Mouse (Mus musculus): ENCODE results near the gene Dtl. TPM values are rescaled to one million over a fixed set of nuclear protein-coding genes. Genes with fewer than 3 reads are reported as not detected.

Gene Dtl
- polyA plus RNA-seq, 1 experiment from 2014 or later: 39.9 TPM

DNA sequence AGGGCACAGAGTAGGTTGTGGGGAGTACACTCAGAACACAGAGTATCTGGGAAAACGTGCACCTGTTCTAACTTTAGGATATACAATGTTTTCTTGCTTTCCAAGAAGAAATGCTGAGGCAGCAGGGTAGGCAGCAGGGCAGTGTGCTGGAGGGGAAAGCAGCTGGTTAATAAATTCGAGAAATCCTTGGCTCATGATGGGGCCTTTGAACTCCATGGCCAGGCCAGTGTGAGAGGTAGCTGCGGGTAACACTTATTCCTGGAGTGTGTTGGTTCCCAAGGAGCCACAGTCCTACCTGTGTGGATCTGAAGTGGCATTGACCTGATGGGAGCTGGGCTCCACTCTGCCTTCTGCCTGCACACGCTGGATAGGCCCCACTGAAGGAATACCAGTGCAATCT is 63.0 kb downstream of the Dtl start:
- Histone ChIP-seq H3K4me1 (ENCODE audit: control insufficient read depth, insufficient read depth, low read length) (no peaks in the 10 kb centered on the region), H3K9ac (ENCODE audit: low read depth, low read length) (no peak overlapping the region), H3K4me3 (ENCODE audit: low read depth, low read length) (no peak overlapping the region), H3K9me3 (replicated peaks; ENCODE audit: control insufficient read depth, low read length) (no peaks in the 10 kb centered on the region), H3K36me3 (ENCODE audit: control insufficient read depth, insufficient read depth, low read length) (no peaks in the 10 kb centered on the region), H3K4me2 (no peak overlapping the region), H3K27ac (ENCODE audit: low read depth, low read length) (no peak overlapping the region), H3K27me3 (ENCODE audit: control insufficient read depth, insufficient read depth, low read length) (no peaks in the 10 kb centered on the region)
- 71% methylated on average over 4 of the region's 4 CpGs for WGBS (ENCODE audit: insufficient replicate concordance)
- no peak for ATAC-seq (replicated peaks; ENCODE audit: insufficient number of reproducible peaks, low FRiP score, low TSS enrichment)

- H3K27ac ChIP-seq (ENCODE audit: low read depth, low read length): no peak overlapping the region
- WGBS (ENCODE audit: insufficient replicate concordance): 84% methylated on average over 8 of the region's 8 CpGs
- no peaks in the 10 kb centered on the region for H3K9me3 ChIP-seq (replicated peaks; ENCODE audit: control insufficient read depth, low read length)
- H3K4me2 ChIP-seq: no peak overlapping the region
- H3K4me1 ChIP-seq (ENCODE audit: control insufficient read depth, insufficient read depth, low read length): peaks cover 2% of the 10 kb centered on the region; the same call in 1 of the 2 replicates
- H3K9ac ChIP-seq (ENCODE audit: low read depth, low read length): no peak overlapping the region
- no peak for ATAC-seq (replicated peaks; ENCODE audit: insufficient number of reproducible peaks, low FRiP score, low TSS enrichment)
- H3K27me3 ChIP-seq (ENCODE audit: control insufficient read depth, insufficient read depth, low read length): no peaks in the 10 kb centered on the region
- H3K36me3 ChIP-seq (ENCODE audit: control insufficient read depth, insufficient read depth, low read length): no peaks in the 10 kb centered on the region
- H3K4me3 ChIP-seq (ENCODE audit: low read depth, low read length): no peak overlapping the region
Observed at GRCm38 (mm10) chr1:191511503-191511902, 63.8 kb downstream of the Dtl start.

DNA sequence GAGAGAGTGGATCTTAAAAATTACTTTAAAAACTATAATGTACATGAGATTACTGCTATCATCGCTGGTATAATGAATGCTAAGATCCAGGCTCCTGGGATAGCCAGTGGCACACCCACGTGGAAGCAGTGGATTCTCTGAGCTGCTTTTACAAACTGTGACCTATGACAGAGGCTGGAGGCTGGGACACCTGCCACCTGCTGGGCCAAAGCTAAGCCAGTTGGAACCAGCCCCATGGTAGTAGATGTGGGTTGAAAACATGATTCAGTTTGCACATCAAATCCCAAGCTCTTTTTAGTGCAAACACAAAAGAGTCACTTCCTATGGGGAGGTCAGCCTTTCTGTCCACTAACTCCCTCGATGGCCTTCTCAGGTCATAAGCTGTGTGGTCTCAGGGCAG is 65.5 kb downstream of the Dtl start:
- Histone ChIP-seq H3K27me3 (ENCODE audit: control insufficient read depth, insufficient read depth, low read length) (no peaks in the 10 kb centered on the region), H3K9me3 (replicated peaks; ENCODE audit: control insufficient read depth, low read length) (no peaks in the 10 kb centered on the region), H3K9ac (ENCODE audit: low read depth, low read length) (no peak overlapping the region), H3K4me2 (no peak overlapping the region), H3K4me1 (ENCODE audit: control insufficient read depth, insufficient read depth, low read length) (peaks cover 2% of the 10 kb centered on the region; the same call in 1 of the 2 replicates), H3K27ac (ENCODE audit: low read depth, low read length) (no peak overlapping the region), H3K4me3 (ENCODE audit: low read depth, low read length) (no peak overlapping the region), H3K36me3 (ENCODE audit: control insufficient read depth, insufficient read depth, low read length) (no peaks in the 10 kb centered on the region)
- WGBS (ENCODE audit: insufficient replicate concordance): 70% methylated on average over 3 of the region's 3 CpGs
- no peak for ATAC-seq (replicated peaks; ENCODE audit: insufficient number of reproducible peaks, low FRiP score, low TSS enrichment)

GRCm38 (mm10) chr1:191509131-191509530 is 66.2 kb downstream of the Dtl start:
- Histone ChIP-seq H3K36me3 (ENCODE audit: control insufficient read depth, insufficient read depth, low read length) (no peaks in the 10 kb centered on the region), H3K4me1 (ENCODE audit: control insufficient read depth, insufficient read depth, low read length) (peaks cover 2% of the 10 kb centered on the region; the same call in 1 of the 2 replicates), H3K9ac (ENCODE audit: low read depth, low read length) (no peak overlapping the region), H3K9me3 (replicated peaks; ENCODE audit: control insufficient read depth, low read length) (no peaks in the 10 kb centered on the region), H3K4me2 (no peak overlapping the region), H3K27ac (ENCODE audit: low read depth, low read length) (no peak overlapping the region), H3K27me3 (ENCODE audit: control insufficient read depth, insufficient read depth, low read length) (no peaks in the 10 kb centered on the region), H3K4me3 (ENCODE audit: low read depth, low read length) (no peak overlapping the region)
- no peak for ATAC-seq (replicated peaks; ENCODE audit: insufficient number of reproducible peaks, low FRiP score, low TSS enrichment)
- 66% methylated on average over 6 of the region's 6 CpGs for WGBS (ENCODE audit: insufficient replicate concordance)

DNA sequence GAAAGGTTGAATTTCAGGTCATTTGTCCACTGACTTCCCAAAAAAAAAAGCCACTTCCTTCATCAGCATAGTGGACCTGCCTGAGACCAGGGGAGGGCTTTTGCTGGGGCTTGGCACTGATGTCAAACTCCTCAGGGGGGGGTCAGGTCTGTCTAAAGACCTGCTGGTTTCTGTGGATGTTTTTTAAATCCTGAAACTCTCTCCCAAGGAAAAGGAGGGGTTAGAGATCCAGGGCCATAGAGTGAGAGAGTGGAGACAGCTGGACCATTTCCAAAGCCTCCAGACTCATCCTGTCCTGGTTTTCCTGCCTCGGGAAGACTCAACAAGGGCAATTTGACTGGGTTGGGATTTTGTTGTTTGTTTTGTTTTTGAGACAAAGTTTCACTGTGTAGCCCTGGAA is 68.6 kb downstream of the Dtl start:
- Histone ChIP-seq H3K4me3 (ENCODE audit: low read depth, low read length) (no peak overlapping the region), H3K9ac (ENCODE audit: low read depth, low read length) (no peak overlapping the region), H3K36me3 (ENCODE audit: control insufficient read depth, insufficient read depth, low read length) (no peaks in the 10 kb centered on the region), H3K4me1 (ENCODE audit: control insufficient read depth, insufficient read depth, low read length) (peaks cover 2% of the 10 kb centered on the region; the same call in 1 of the 2 replicates), H3K9me3 (replicated peaks; ENCODE audit: control insufficient read depth, low read length) (no peaks in the 10 kb centered on the region), H3K27ac (ENCODE audit: low read depth, low read length) (no peak overlapping the region), H3K4me2 (no peak overlapping the region), H3K27me3 (ENCODE audit: control insufficient read depth, insufficient read depth, low read length) (no peaks in the 10 kb centered on the region)
- ATAC-seq (replicated peaks; ENCODE audit: insufficient number of reproducible peaks, low FRiP score, low TSS enrichment): no peak
- WGBS (ENCODE audit: insufficient replicate concordance): 42% methylated on average over 1 of the region's 1 CpGs

DNA sequence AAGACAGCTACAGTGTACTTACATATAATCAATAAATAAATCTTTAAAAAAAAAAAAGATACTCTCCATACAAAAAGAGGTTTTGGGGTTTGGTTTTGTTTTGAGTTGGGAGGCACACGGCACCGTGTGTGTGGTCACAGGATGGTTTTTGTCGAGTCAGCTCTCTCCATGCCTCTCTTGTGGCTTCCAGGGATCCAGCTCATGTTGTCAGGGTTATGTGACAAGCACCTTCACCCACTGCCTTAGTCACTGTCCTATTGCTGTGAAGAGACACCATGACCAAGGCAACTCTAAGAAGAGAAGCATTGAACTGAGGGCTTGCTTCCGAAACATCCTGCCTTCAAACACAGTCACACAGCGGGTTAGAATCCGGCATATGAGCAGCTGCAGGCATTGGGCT is 75.7 kb downstream of the Dtl start:
- no peak overlapping the region for H3K9ac ChIP-seq (ENCODE audit: low read depth, low read length)
- no peaks in the 10 kb centered on the region for H3K9me3 ChIP-seq (replicated peaks; ENCODE audit: control insufficient read depth, low read length)
- H3K27ac ChIP-seq (ENCODE audit: low read depth, low read length): no peak overlapping the region
- WGBS (ENCODE audit: insufficient replicate concordance): 91% methylated on average over 6 of the region's 6 CpGs
- no peak overlapping the region for H3K4me2 ChIP-seq
- no peak for ATAC-seq (replicated peaks; ENCODE audit: insufficient number of reproducible peaks, low FRiP score, low TSS enrichment)
- H3K36me3 ChIP-seq (ENCODE audit: control insufficient read depth, insufficient read depth, low read length): no peaks in the 10 kb centered on the region
- H3K4me1 ChIP-seq (ENCODE audit: control insufficient read depth, insufficient read depth, low read length): peaks cover 9% of the 10 kb centered on the region; the same call in 1 of the 2 replicates
- no peak overlapping the region for H3K4me3 ChIP-seq (ENCODE audit: low read depth, low read length)
- H3K27me3 ChIP-seq (ENCODE audit: control insufficient read depth, insufficient read depth, low read length): no peaks in the 10 kb centered on the region

- no peak overlapping the region for H3K9ac ChIP-seq (ENCODE audit: low read depth, low read length)
- 75% methylated on average over 14 of the region's 14 CpGs for WGBS (ENCODE audit: insufficient replicate concordance)
- no peaks in the 10 kb centered on the region for H3K36me3 ChIP-seq (ENCODE audit: control insufficient read depth, insufficient read depth, low read length)
- H3K27ac ChIP-seq (ENCODE audit: low read depth, low read length): no peak overlapping the region
- H3K4me2 ChIP-seq: no peak overlapping the region
- no peak for ATAC-seq (replicated peaks; ENCODE audit: insufficient number of reproducible peaks, low FRiP score, low TSS enrichment)
- peaks cover 16% of the 10 kb centered on the region; the same call in 1 of the 2 replicates for H3K4me1 ChIP-seq (ENCODE audit: control insufficient read depth, insufficient read depth, low read length)
- H3K4me3 ChIP-seq (ENCODE audit: low read depth, low read length): no peak overlapping the region
- no peaks in the 10 kb centered on the region for H3K27me3 ChIP-seq (ENCODE audit: control insufficient read depth, insufficient read depth, low read length)
- no peaks in the 10 kb centered on the region for H3K9me3 ChIP-seq (replicated peaks; ENCODE audit: control insufficient read depth, low read length)
Observed at GRCm38 (mm10) chr1:191498271-191498955, 76.9 kb downstream of the Dtl start.

DNA sequence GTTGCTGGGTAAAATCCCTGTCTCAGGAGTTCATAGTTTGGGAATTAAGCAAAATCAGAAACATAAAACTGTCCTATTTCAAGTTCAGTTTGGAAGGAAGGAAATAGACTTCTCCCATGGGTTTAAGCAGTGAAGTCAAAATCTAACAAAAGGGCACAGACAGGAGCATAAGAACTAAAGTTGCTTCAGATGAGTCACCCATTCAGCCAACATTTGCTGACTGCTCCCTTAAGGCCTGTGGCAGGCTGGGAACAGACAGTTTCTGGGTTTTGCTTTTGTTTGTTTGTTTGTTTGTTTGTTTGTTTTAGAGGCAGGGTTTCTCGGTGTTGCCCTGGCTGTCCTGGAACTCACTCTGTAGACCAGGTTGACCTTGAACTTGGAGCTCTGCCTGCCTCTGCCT is 78.7 kb downstream of the Dtl start:
- 92% methylated on average over 1 of the region's 1 CpGs for WGBS (ENCODE audit: insufficient replicate concordance)
- Histone ChIP-seq H3K4me3 (ENCODE audit: low read depth, low read length) (no peak overlapping the region), H3K4me1 (ENCODE audit: control insufficient read depth, insufficient read depth, low read length) (peaks cover 19% of the 10 kb centered on the region; the same call in 1 of the 2 replicates), H3K27ac (ENCODE audit: low read depth, low read length) (no peak overlapping the region), H3K36me3 (ENCODE audit: control insufficient read depth, insufficient read depth, low read length) (no peaks in the 10 kb centered on the region), H3K9ac (ENCODE audit: low read depth, low read length) (no peak overlapping the region), H3K27me3 (ENCODE audit: control insufficient read depth, insufficient read depth, low read length) (no peaks in the 10 kb centered on the region), H3K4me2 (no peak overlapping the region), H3K9me3 (replicated peaks; ENCODE audit: control insufficient read depth, low read length) (no peaks in the 10 kb centered on the region)
- ATAC-seq (replicated peaks; ENCODE audit: insufficient number of reproducible peaks, low FRiP score, low TSS enrichment): no peak

DNA sequence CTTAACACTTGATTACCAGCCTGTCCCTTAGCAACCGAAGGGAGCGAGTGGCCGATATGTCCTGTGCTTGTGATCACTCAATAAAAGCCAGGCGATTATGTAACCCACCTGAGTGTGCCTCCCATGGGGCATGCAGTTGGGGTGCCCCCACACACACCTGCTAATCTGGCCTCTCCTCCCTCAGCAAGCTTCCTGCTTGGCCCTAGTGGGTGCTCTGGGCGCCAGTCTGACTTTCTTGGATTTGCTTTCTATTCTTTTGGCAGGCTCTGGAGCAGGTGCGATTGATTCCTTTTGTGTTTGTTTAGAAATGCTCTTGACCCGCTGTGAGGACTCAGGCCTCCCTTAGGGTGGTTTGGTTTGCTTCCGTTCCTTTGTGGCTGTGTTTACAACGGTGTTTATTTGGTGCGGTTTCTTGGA is 80.3 kb downstream of the Dtl start:
- Histone ChIP-seq H3K9ac (ENCODE audit: low read depth, low read length) (no peak overlapping the region), H3K4me1 (ENCODE audit: control insufficient read depth, insufficient read depth, low read length) (peaks cover 19% of the 10 kb centered on the region; the same call in 1 of the 2 replicates), H3K36me3 (ENCODE audit: control insufficient read depth, insufficient read depth, low read length) (no peaks in the 10 kb centered on the region), H3K4me2 (no peak overlapping the region), H3K27me3 (ENCODE audit: control insufficient read depth, insufficient read depth, low read length) (no peaks in the 10 kb centered on the region), H3K27ac (ENCODE audit: low read depth, low read length) (no peak overlapping the region), H3K9me3 (replicated peaks; ENCODE audit: control insufficient read depth, low read length) (no peaks in the 10 kb centered on the region), H3K4me3 (ENCODE audit: low read depth, low read length) (no peak overlapping the region)
- no peak for ATAC-seq (replicated peaks; ENCODE audit: insufficient number of reproducible peaks, low FRiP score, low TSS enrichment)
- WGBS (ENCODE audit: insufficient replicate concordance): 51% methylated on average over 10 of the region's 10 CpGs
